Mouse (Mus musculus) erythroblast, embryonic 14.5 days (primary cell): ENCODE measurements around the gene Sh3kbp1.

Experiments
- GATA1 ChIP-seq: IDR thresholded peaks from 2 replicates; pipeline ENCODE4 v1.6.1; 2012; ENCODE audit warnings: low read length, inconsistent platforms, mixed read lengths
- TAL1 ChIP-seq: IDR thresholded peaks from 3 replicates; pipeline ENCODE4 v1.6.1; 2012; ENCODE audit warnings: low read length, inconsistent platforms, mixed read lengths

DNA sequence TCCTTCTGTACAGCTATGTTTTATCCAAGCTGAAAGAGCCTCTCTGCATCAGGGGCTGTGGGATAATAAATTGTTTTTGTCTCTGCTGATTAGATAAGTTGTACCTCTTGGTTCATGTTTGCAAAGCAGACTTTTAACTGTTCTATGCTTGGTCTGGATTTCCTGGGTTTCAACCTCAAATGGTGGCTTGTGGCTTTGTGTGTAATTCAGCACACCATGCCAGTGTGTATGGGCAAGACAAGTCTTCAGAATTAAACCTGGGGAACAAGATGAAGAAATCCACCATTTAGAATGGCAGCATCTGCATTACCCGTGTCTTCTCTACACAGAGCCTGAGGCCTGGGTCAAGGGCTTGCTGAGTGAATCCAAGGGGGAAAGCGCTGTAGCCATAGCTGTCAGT is 86.1 kb downstream of the Sh3kbp1 start:
- TF ChIP-seq GATA1 (no peak), TAL1 (no peak)
